Mouse (Mus musculus) erythroblast, embryonic 14.5 days (primary cell): ENCODE results near the gene Nav2.

Experiments used
- GATA1 ChIP-seq: IDR thresholded peaks from 2 replicates; pipeline ENCODE4 v1.6.1; 2012; ENCODE audit warnings: low read length, inconsistent platforms, mixed read lengths
- TAL1 ChIP-seq: IDR thresholded peaks from 3 replicates; pipeline ENCODE4 v1.6.1; 2012; ENCODE audit warnings: low read length, inconsistent platforms, mixed read lengths

DNA sequence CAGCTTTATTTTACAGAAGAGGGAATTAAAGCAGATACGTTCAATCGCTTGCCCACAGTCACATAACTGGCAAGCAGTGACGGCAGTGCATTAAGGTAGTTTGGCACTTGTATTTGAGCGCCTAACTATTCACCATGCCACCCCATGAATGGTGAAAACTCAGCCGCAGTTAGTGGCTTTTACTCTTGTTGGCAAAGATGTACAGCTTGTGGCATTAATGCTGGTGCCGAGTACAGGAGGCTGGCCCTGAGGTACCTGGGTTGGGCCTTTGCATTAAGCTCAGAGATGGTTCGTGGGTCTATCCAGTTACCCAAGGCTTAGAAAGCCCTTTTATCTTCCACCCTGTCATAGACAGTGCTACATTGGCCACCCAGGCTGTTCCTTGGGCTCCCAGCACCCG lies 87.2 kb downstream of the Nav2 start:
- TF ChIP-seq GATA1 (no peak), TAL1 (no peak)
